Mouse (Mus musculus) liver, adult 2 months (tissue): ENCODE data around the gene Tcea2. TPM values are rescaled to one million over a fixed set of nuclear protein-coding genes. Genes with fewer than 3 reads are reported as not detected.

Source experiments
- DNase-seq: peaks from one replicate; pipeline ENCODE4 v3.0.0-alpha.2; 2011; ENCODE audit warnings: low read depth, low spot score; ENCODE audit errors: extremely low read depth
- H3K27ac ChIP-seq: fragments of 200-500 bp; replicated peaks from 2 replicates; pipeline ENCODE4 v1.5.1; 2012; ENCODE audit warnings: low read depth, mild to moderate bottlenecking, control low read depth, inconsistent platforms, low read length; ENCODE audit not compliant: insufficient read depth
- H3K27me3 ChIP-seq: fragments of 200-500 bp; 2 replicates; pipeline ENCODE4 v1.6.1; 2012; ENCODE audit warnings: mild to moderate bottlenecking, moderate library complexity, low read length, inconsistent platforms; ENCODE audit not compliant: control insufficient read depth, insufficient read depth
- H3K36me3 ChIP-seq: fragments of 200-500 bp; 2 replicates; pipeline ENCODE4 v1.6.1; 2012; ENCODE audit warnings: low read length, inconsistent platforms; ENCODE audit not compliant: control insufficient read depth, insufficient read depth
- H3K4me1 ChIP-seq: fragments of 200-500 bp; 2 replicates; pipeline ENCODE4 v1.6.1; 2011; ENCODE audit warnings: low read length; ENCODE audit not compliant: control insufficient read depth, insufficient read depth
- H3K4me3 ChIP-seq: fragments of 200-500 bp; 2 replicates; pipeline ENCODE4 v1.5.1; 2011; ENCODE audit warnings: low read depth, mild to moderate bottlenecking, control low read depth, low read length, moderate library complexity; ENCODE audit not compliant: insufficient read depth
- H3K79me2 ChIP-seq: fragments of 200-500 bp; 2 replicates; pipeline ENCODE4 v1.6.1; 2012; ENCODE audit warnings: inconsistent platforms, mild to moderate bottlenecking, low read length, moderate library complexity; ENCODE audit not compliant: control insufficient read depth, insufficient read depth
- H3K9ac ChIP-seq: fragments of 200-500 bp; 2 replicates; pipeline ENCODE4 v1.6.1; 2012; ENCODE audit warnings: low read depth, mild to moderate bottlenecking, control low read depth, inconsistent platforms, low read length
- CTCF ChIP-seq: fragments of 200-500 bp; IDR thresholded peaks from 2 replicates; pipeline ENCODE4 v1.5.1; 2011; ENCODE audit warnings: low read depth, low read length, control low read depth
- POLR2A ChIP-seq: fragments of 200-500 bp; IDR thresholded peaks from 2 replicates; pipeline ENCODE4 v1.6.1; 2011; ENCODE audit warnings: low read length, control low read depth; ENCODE audit not compliant: insufficient read depth; ENCODE audit errors: extremely low read depth
- WGBS: fragments of 180-500 bp; shearing (Covaris S2); methylation state at CpG from one replicate; pipeline ENCODE4 v1.1.7; 2018; 5-methylcytosine and 5-hydroxymethylcytosine counted together
- polyA plus RNA-seq: library from polyadenylated mRNA; depleted of rRNA; stranded (reverse); fragments of >200 nt; gene quantifications from 2 replicates; pipeline ENCODE4 v1.2.3, GENCODE M21; 2012
- total RNA-seq: library from RNA; depleted of rRNA; stranded (reverse); fragments of >200 nt; gene quantifications from 2 replicates; pipeline ENCODE4 v1.2.3, GENCODE M21; 2014

The Tcea2 gene
- total and polyA plus RNA-seq, 2 experiments, result 1.4 to 2.8 TPM

- 73% methylated on average over 2 of the region's 2 CpGs for WGBS
- TF ChIP-seq POLR2A (no peak), CTCF (no peak)
- no peak overlapping the region for H3K9ac ChIP-seq
- H3K4me3 ChIP-seq, result no peak overlapping the region
- H3K27me3 ChIP-seq, result peaks cover 2% of the 10 kb centered on the region
- H3K27ac ChIP-seq, result 0 out of 2 replicates have a peak overlapping the region, but pooled peaks have one; percentile 23
- peaks cover 8% of the 10 kb centered on the region; the same call in 1 of the 2 replicates for H3K4me1 ChIP-seq
- no peaks in the 10 kb centered on the region for H3K36me3 ChIP-seq
- DNase-seq, result no peak
- no peaks in the 10 kb centered on the region for H3K79me2 ChIP-seq
Measured at GRCm38 (mm10) chr2:181676424-181676823, 3.7 kb upstream of the Tcea2 start.

- DNase-seq, result no peak
- no peaks in the 10 kb centered on the region for H3K36me3 ChIP-seq
- WGBS, result 83% methylated on average over 5 of the region's 5 CpGs
- H3K4me3 ChIP-seq, result no peak overlapping the region
- H3K9ac ChIP-seq, result no peak overlapping the region
- H3K79me2 ChIP-seq, result no peaks in the 10 kb centered on the region
- H3K4me1 ChIP-seq, result peaks cover 8% of the 10 kb centered on the region; the same call in 1 of the 2 replicates
- no peaks in the 10 kb centered on the region for H3K27me3 ChIP-seq
- peak; percentile 24; the same call in 1 of the 2 replicates for TF ChIP-seq CTCF
- TF ChIP-seq POLR2A, result no peak
- peak overlapping the region; percentile 77 for H3K27ac ChIP-seq
Measured at GRCm38 (mm10) chr2:181677096-181677754, 2.9 kb upstream of the Tcea2 start.

- DNase-seq, result no peak
- no peak overlapping the region for H3K4me3 ChIP-seq
- no peaks in the 10 kb centered on the region for H3K27me3 ChIP-seq
- TF ChIP-seq CTCF (no peak), POLR2A (no peak)
- no peak overlapping the region for H3K9ac ChIP-seq
- H3K36me3 ChIP-seq, result no peaks in the 10 kb centered on the region
- peak overlapping the region; percentile 77 for H3K27ac ChIP-seq
- WGBS, result 36% methylated on average over 3 of the region's 3 CpGs
- no peaks in the 10 kb centered on the region for H3K79me2 ChIP-seq
- peaks cover 8% of the 10 kb centered on the region; the same call in 1 of the 2 replicates for H3K4me1 ChIP-seq
Measured at GRCm38 (mm10) chr2:181677755-181678098, 2.4 kb upstream of the Tcea2 start.

GRCm38 (mm10) chr2:181678780-181679179, 1.3 kb upstream of the Tcea2 start:
- H3K4me1 ChIP-seq, result peaks cover 8% of the 10 kb centered on the region; the same call in 1 of the 2 replicates
- H3K4me3 ChIP-seq, result no peak overlapping the region
- no peaks in the 10 kb centered on the region for H3K36me3 ChIP-seq
- H3K27ac ChIP-seq, result no peak overlapping the region
- H3K79me2 ChIP-seq, result no peaks in the 10 kb centered on the region
- H3K9ac ChIP-seq, result no peak overlapping the region
- H3K27me3 ChIP-seq, result no peaks in the 10 kb centered on the region
- TF ChIP-seq POLR2A, result no peak
- TF ChIP-seq CTCF, result peak; percentile 93
- DNase-seq, result peak; percentile 78
- 56% methylated on average over 1 of the region's 1 CpGs for WGBS

GRCm38 (mm10) chr2:181680716-181681117, 607 bp downstream of the Tcea2 start:
- TF ChIP-seq CTCF, result no peak
- no peak for TF ChIP-seq POLR2A
- Histone ChIP-seq H3K4me1 (peaks cover 8% of the 10 kb centered on the region; the same call in 1 of the 2 replicates), H3K4me3 (peak overlapping the region; percentile 78), H3K27ac (no peak overlapping the region), H3K27me3 (no peaks in the 10 kb centered on the region), H3K9ac (peak overlapping the region; percentile 76), H3K36me3 (no peaks in the 10 kb centered on the region), H3K79me2 (no peaks in the 10 kb centered on the region)
- 37% methylated on average over 7 of the region's 7 CpGs for WGBS
- no peak for DNase-seq

GRCm38 (mm10) chr2:181681978-181682377, 1.9 kb downstream of the Tcea2 start:
- Histone ChIP-seq H3K4me1 (peaks cover 8% of the 10 kb centered on the region; the same call in 1 of the 2 replicates), H3K9ac (no peak overlapping the region), H3K79me2 (no peaks in the 10 kb centered on the region), H3K4me3 (no peak overlapping the region), H3K27me3 (no peaks in the 10 kb centered on the region), H3K27ac (no peak overlapping the region), H3K36me3 (no peaks in the 10 kb centered on the region)
- 94% methylated on average over 1 of the region's 1 CpGs for WGBS
- TF ChIP-seq POLR2A, result no peak
- no peak for TF ChIP-seq CTCF
- DNase-seq, result no peak
